Mouse (Mus musculus): ENCODE measurements around the gene Rad9a. TPM values are rescaled to one million over a fixed set of nuclear protein-coding genes. Genes with fewer than 3 reads are reported as not detected.

Gene Rad9a
- total RNA-seq, 1 experiment from 2014 or later, result 10.1 TPM

GRCm38 (mm10) chr19:4163543-4163887 is 37.9 kb downstream of the Rad9a start:
- DNase-seq, result no peak

GRCm38 (mm10) chr19:4162646-4163542 is 38.6 kb downstream of the Rad9a start, which contains the start of gene Rps6kb2:
Gene Rps6kb2 (minus strand): TSS chr19:4163354.
- peak; percentile 93 for DNase-seq

- DNase-seq, result no peak
These were observed 42.4 kb downstream of the Rad9a start for GRCm38 (mm10) chr19:4159049-4159448.

- DNase-seq, result no peak
These were observed 44.7 kb downstream of the Rad9a start for GRCm38 (mm10) chr19:4156771-4157170.

- no peak for DNase-seq
These were observed 45.3 kb downstream of the Rad9a start for GRCm38 (mm10) chr19:4156073-4156579.

GRCm38 (mm10) chr19:4155223-4156072 is 46.0 kb downstream of the Rad9a start:
- no peak for DNase-seq

- DNase-seq, result no peak
These were observed 46.8 kb downstream of the Rad9a start for GRCm38 (mm10) chr19:4154437-4155222.

- DNase-seq, result no peak
These were observed 48.2 kb downstream of the Rad9a start, which contains the start of gene Ptprcap for GRCm38 (mm10) chr19:4153232-4153654. Gene Ptprcap (plus strand): TSS chr19:4153604.

- no peak for DNase-seq
These were observed 48.8 kb downstream of the Rad9a start for GRCm38 (mm10) chr19:4152445-4153231.

GRCm38 (mm10) chr19:4151898-4152297 is 49.6 kb downstream of the Rad9a start:
- peak; percentile 54 for DNase-seq

GRCm38 (mm10) chr19:4151488-4151860 is 50.0 kb downstream of the Rad9a start:
- no peak for DNase-seq

- DNase-seq, result no peak
These were observed 50.6 kb downstream of the Rad9a start for GRCm38 (mm10) chr19:4150567-4151487.

GRCm38 (mm10) chr19:4149764-4150461 is 51.5 kb downstream of the Rad9a start:
- DNase-seq, result no peak

GRCm38 (mm10) chr19:4149283-4149682 is 52.2 kb downstream of the Rad9a start:
- no peak for DNase-seq

- no peak for DNase-seq
These were observed 52.6 kb downstream of the Rad9a start for GRCm38 (mm10) chr19:4148819-4149218.

GRCm38 (mm10) chr19:4148491-4148806 is 53.0 kb downstream of the Rad9a start, which contains the start of gene Coro1b:
Gene Coro1b (plus strand): TSS chr19:4148619.
- peak; percentile 98 for DNase-seq

GRCm38 (mm10) chr19:4147782-4148490 is 53.5 kb downstream of the Rad9a start:
- no peak for DNase-seq

GRCm38 (mm10) chr19:4147022-4147405 is 54.4 kb downstream of the Rad9a start:
- no peak for DNase-seq
